Mouse (Mus musculus): ENCODE measurements around the gene Ano1. TPM values are rescaled to one million over a fixed set of nuclear protein-coding genes. Genes with fewer than 3 reads are reported as not detected.

Ano1 gene
- polyA plus RNA-seq, 1 experiment from 2014 or later: 6.0 TPM

GRCm38 (mm10) chr7:144577876-144578275 lies 173.9 kb downstream of the Ano1 start:
- H3K9me3 ChIP-seq (replicated peaks; ENCODE audit: control insufficient read depth, low read length): no peaks in the 10 kb centered on the region
- WGBS: 93% methylated on average over 5 of the region's 5 CpGs
- H3K4me1 ChIP-seq (ENCODE audit: control insufficient read depth, insufficient read depth, low read length): peaks cover 7% of the 10 kb centered on the region
- H3K27ac ChIP-seq (ENCODE audit: low read depth, low read length): no peak overlapping the region
- no peak overlapping the region for H3K9ac ChIP-seq (ENCODE audit: low read length)
- H3K27me3 ChIP-seq (replicated peaks; ENCODE audit: control insufficient read depth, insufficient read depth, low read length): no peaks in the 10 kb centered on the region
- H3K4me2 ChIP-seq (ENCODE audit: low read length): no peak overlapping the region
- DNase-seq (ENCODE audit: low spot score) (no peak), ATAC-seq (no peak)
- H3K4me3 ChIP-seq (ENCODE audit: low read depth, low read length): no peak overlapping the region
- peaks cover 21% of the 10 kb centered on the region for H3K36me3 ChIP-seq (ENCODE audit: control insufficient read depth, insufficient read depth, low read length)

- no peaks in the 10 kb centered on the region for H3K4me1 ChIP-seq (ENCODE audit: control insufficient read depth, insufficient read depth, low read length)
- no peak overlapping the region for H3K4me2 ChIP-seq (ENCODE audit: low read length)
- no peaks in the 10 kb centered on the region for H3K36me3 ChIP-seq (ENCODE audit: control insufficient read depth, insufficient read depth, low read length)
- H3K27ac ChIP-seq (ENCODE audit: low read depth, low read length): no peak overlapping the region
- ATAC-seq: no peak
- DNase-seq (ENCODE audit: low spot score): no peak
- H3K9ac ChIP-seq (ENCODE audit: low read length): no peak overlapping the region
- WGBS: 83% methylated on average over 5 of the region's 5 CpGs
- H3K9me3 ChIP-seq (replicated peaks; ENCODE audit: control insufficient read depth, low read length): no peaks in the 10 kb centered on the region
- H3K27me3 ChIP-seq (replicated peaks; ENCODE audit: control insufficient read depth, insufficient read depth, low read length): no peaks in the 10 kb centered on the region
- no peak overlapping the region for H3K4me3 ChIP-seq (ENCODE audit: low read depth, low read length)
These were observed 179.5 kb downstream of the Ano1 start for GRCm38 (mm10) chr7:144572234-144572633.

GRCm38 (mm10) chr7:144571598-144571997 lies 180.2 kb downstream of the Ano1 start:
- H3K4me2 ChIP-seq (ENCODE audit: low read length): no peak overlapping the region
- H3K27ac ChIP-seq (ENCODE audit: low read depth, low read length): no peak overlapping the region
- no peaks in the 10 kb centered on the region for H3K9me3 ChIP-seq (replicated peaks; ENCODE audit: control insufficient read depth, low read length)
- H3K9ac ChIP-seq (ENCODE audit: low read length): no peak overlapping the region
- H3K27me3 ChIP-seq (replicated peaks; ENCODE audit: control insufficient read depth, insufficient read depth, low read length): no peaks in the 10 kb centered on the region
- no peak overlapping the region for H3K4me3 ChIP-seq (ENCODE audit: low read depth, low read length)
- DNase-seq (ENCODE audit: low spot score): no peak
- no peak for ATAC-seq
- no peaks in the 10 kb centered on the region for H3K36me3 ChIP-seq (ENCODE audit: control insufficient read depth, insufficient read depth, low read length)
- H3K4me1 ChIP-seq (ENCODE audit: control insufficient read depth, insufficient read depth, low read length): no peaks in the 10 kb centered on the region

GRCm38 (mm10) chr7:144569428-144569827 lies 182.3 kb downstream of the Ano1 start:
- DNase-seq (ENCODE audit: low spot score) (no peak), ATAC-seq (no peak)
- Histone ChIP-seq H3K27ac (ENCODE audit: low read depth, low read length) (no peak overlapping the region), H3K4me3 (ENCODE audit: low read depth, low read length) (no peak overlapping the region), H3K36me3 (ENCODE audit: control insufficient read depth, insufficient read depth, low read length) (no peaks in the 10 kb centered on the region), H3K4me2 (ENCODE audit: low read length) (no peak overlapping the region), H3K4me1 (ENCODE audit: control insufficient read depth, insufficient read depth, low read length) (no peaks in the 10 kb centered on the region), H3K9ac (ENCODE audit: low read length) (no peak overlapping the region), H3K9me3 (replicated peaks; ENCODE audit: control insufficient read depth, low read length) (no peaks in the 10 kb centered on the region), H3K27me3 (replicated peaks; ENCODE audit: control insufficient read depth, insufficient read depth, low read length) (no peaks in the 10 kb centered on the region)
- WGBS: 61% methylated on average over 7 of the region's 7 CpGs

- H3K4me3 ChIP-seq (ENCODE audit: low read depth, low read length): no peak overlapping the region
- ATAC-seq: no peak
- H3K27ac ChIP-seq (ENCODE audit: low read depth, low read length): no peak overlapping the region
- no peak overlapping the region for H3K9ac ChIP-seq (ENCODE audit: low read length)
- DNase-seq (ENCODE audit: low spot score): no peak
- H3K36me3 ChIP-seq (ENCODE audit: control insufficient read depth, insufficient read depth, low read length): no peaks in the 10 kb centered on the region
- H3K27me3 ChIP-seq (replicated peaks; ENCODE audit: control insufficient read depth, insufficient read depth, low read length): no peaks in the 10 kb centered on the region
- no peaks in the 10 kb centered on the region for H3K4me1 ChIP-seq (ENCODE audit: control insufficient read depth, insufficient read depth, low read length)
- no peak overlapping the region for H3K4me2 ChIP-seq (ENCODE audit: low read length)
- H3K9me3 ChIP-seq (replicated peaks; ENCODE audit: control insufficient read depth, low read length): no peaks in the 10 kb centered on the region
These were observed 183.7 kb downstream of the Ano1 start for GRCm38 (mm10) chr7:144568091-144568490.

- no peak overlapping the region for H3K27ac ChIP-seq (ENCODE audit: low read depth, low read length)
- ATAC-seq (no peak), DNase-seq (ENCODE audit: low spot score) (no peak)
- H3K36me3 ChIP-seq (ENCODE audit: control insufficient read depth, insufficient read depth, low read length): no peaks in the 10 kb centered on the region
- H3K9ac ChIP-seq (ENCODE audit: low read length): no peak overlapping the region
- no peaks in the 10 kb centered on the region for H3K4me1 ChIP-seq (ENCODE audit: control insufficient read depth, insufficient read depth, low read length)
- H3K4me3 ChIP-seq (ENCODE audit: low read depth, low read length): no peak overlapping the region
- no peak overlapping the region for H3K4me2 ChIP-seq (ENCODE audit: low read length)
- H3K9me3 ChIP-seq (replicated peaks; ENCODE audit: control insufficient read depth, low read length): no peaks in the 10 kb centered on the region
- H3K27me3 ChIP-seq (replicated peaks; ENCODE audit: control insufficient read depth, insufficient read depth, low read length): no peaks in the 10 kb centered on the region
- 84% methylated on average over 3 of the region's 3 CpGs for WGBS
These were observed 184.7 kb downstream of the Ano1 start for GRCm38 (mm10) chr7:144566921-144567682.

- H3K9ac ChIP-seq (ENCODE audit: low read length): no peak overlapping the region
- DNase-seq (ENCODE audit: low spot score): no peak
- ATAC-seq: no peak
These were observed 188.2 kb downstream of the Ano1 start for GRCm38 (mm10) chr7:144563456-144564155.

GRCm38 (mm10) chr7:144562016-144562415 lies 189.8 kb downstream of the Ano1 start:
- Histone ChIP-seq H3K27ac (ENCODE audit: low read depth, low read length) (no peak overlapping the region), H3K4me1 (ENCODE audit: control insufficient read depth, insufficient read depth, low read length) (no peaks in the 10 kb centered on the region), H3K9me3 (replicated peaks; ENCODE audit: control insufficient read depth, low read length) (no peaks in the 10 kb centered on the region), H3K4me2 (ENCODE audit: low read length) (no peak overlapping the region), H3K4me3 (ENCODE audit: low read depth, low read length) (no peak overlapping the region), H3K9ac (ENCODE audit: low read length) (no peak overlapping the region), H3K27me3 (replicated peaks; ENCODE audit: control insufficient read depth, insufficient read depth, low read length) (no peaks in the 10 kb centered on the region), H3K36me3 (ENCODE audit: control insufficient read depth, insufficient read depth, low read length) (no peaks in the 10 kb centered on the region)
- DNase-seq (ENCODE audit: low spot score) (no peak), ATAC-seq (no peak)
- 5% methylated on average over 3 of the region's 3 CpGs for WGBS

More at GRCm38 (mm10) chr7:144563456-144564155, 188.2 kb downstream of the Ano1 start:
- Histone ChIP-seq H3K27ac (ENCODE audit: low read depth, low read length) (no peak overlapping the region), H3K9me3 (replicated peaks; ENCODE audit: control insufficient read depth, low read length) (no peaks in the 10 kb centered on the region), H3K4me2 (ENCODE audit: low read length) (no peak overlapping the region), H3K4me1 (ENCODE audit: control insufficient read depth, insufficient read depth, low read length) (no peaks in the 10 kb centered on the region), H3K4me3 (ENCODE audit: low read depth, low read length) (no peak overlapping the region), H3K27me3 (replicated peaks; ENCODE audit: control insufficient read depth, insufficient read depth, low read length) (no peaks in the 10 kb centered on the region), H3K36me3 (ENCODE audit: control insufficient read depth, insufficient read depth, low read length) (no peaks in the 10 kb centered on the region)
- 47% methylated on average over 9 of the region's 9 CpGs for WGBS

GRCm38 (mm10) chr7:144560594-144560993 lies 191.2 kb downstream of the Ano1 start:
- 91% methylated on average over 4 of the region's 4 CpGs for WGBS
- Histone ChIP-seq H3K4me3 (ENCODE audit: low read depth, low read length) (no peak overlapping the region), H3K27ac (ENCODE audit: low read depth, low read length) (no peak overlapping the region), H3K36me3 (ENCODE audit: control insufficient read depth, insufficient read depth, low read length) (no peaks in the 10 kb centered on the region), H3K9ac (ENCODE audit: low read length) (no peak overlapping the region), H3K27me3 (replicated peaks; ENCODE audit: control insufficient read depth, insufficient read depth, low read length) (no peaks in the 10 kb centered on the region), H3K4me2 (ENCODE audit: low read length) (no peak overlapping the region), H3K9me3 (replicated peaks; ENCODE audit: control insufficient read depth, low read length) (no peaks in the 10 kb centered on the region), H3K4me1 (ENCODE audit: control insufficient read depth, insufficient read depth, low read length) (no peaks in the 10 kb centered on the region)
- DNase-seq (ENCODE audit: low spot score): no peak
- ATAC-seq: no peak

All from forebrain, embryonic 14.5 days (tissue).